Mouse (Mus musculus) G1E (cell line): ENCODE results near the gene Snx25.

Source experiments
- CTCF ChIP-seq: IDR thresholded peaks from 2 replicates; pipeline ENCODE4 v1.5.1; 2012; ENCODE audit warnings: low read depth, low read length, inconsistent platforms, mixed read lengths
- GATA1 ChIP-seq: IDR thresholded peaks from 2 replicates; pipeline ENCODE4 v1.6.1; 2012; ENCODE audit warnings: borderline replicate concordance, low read length, inconsistent platforms, mixed read lengths
- GATA2 ChIP-seq: IDR thresholded peaks from 2 replicates; pipeline ENCODE4 v1.6.1; 2012; ENCODE audit warnings: low read depth, low read length, inconsistent platforms, borderline replicate concordance
- TAL1 ChIP-seq: conservative IDR thresholded peaks from 2 replicates; pipeline ENCODE4 v1.6.1; 2012; ENCODE audit warnings: low read depth, low read length, inconsistent platforms, mixed read lengths

GRCm38 (mm10) chr8:46130426-46130825 lies 21.5 kb downstream of the Snx25 start:
- TF ChIP-seq CTCF (no peak), TAL1 (no peak), GATA2 (no peak), GATA1 (no peak)
